Mouse (Mus musculus) gastrocnemius, adult 8-10 months (tissue): ENCODE measurements around the gene Esrrg. TPM values are rescaled to one million over a fixed set of nuclear protein-coding genes. Genes with fewer than 3 reads are reported as not detected.

Experiments
- DNase-seq, 2 experiments: peaks; one replicate each; pipeline ENCODE4 v3.0.0; 2022; ENCODE audit warnings: low spot score in 2 of 2
- total RNA-seq, 4 experiments: library from RNA; stranded (reverse); gene quantifications; 2 replicates each; pipeline ENCODE4 v1.2.4; 2022

The Esrrg gene
- total RNA-seq, 4 experiments from 2014 or later: 15.2 to 29.3 (median 24.2) TPM

- DNase-seq: peak; percentile 16 to 35
Observed at GRCm38 (mm10) chr1:187649871-187650270, 41.3 kb downstream of the Esrrg start.

GRCm38 (mm10) chr1:187650786-187651687, 42.4 kb downstream of the Esrrg start:
- no peak for DNase-seq

- DNase-seq: no peak
Observed at GRCm38 (mm10) chr1:187651688-187652241, 43.2 kb downstream of the Esrrg start.

GRCm38 (mm10) chr1:187652445-187652844, 43.9 kb downstream of the Esrrg start:
- DNase-seq: no peak

GRCm38 (mm10) chr1:187653390-187653789, 44.8 kb downstream of the Esrrg start:
- no peak for DNase-seq

GRCm38 (mm10) chr1:187660963-187661362, 52.4 kb downstream of the Esrrg start:
- no peak for DNase-seq

GRCm38 (mm10) chr1:187662083-187662609, 53.6 kb downstream of the Esrrg start:
- peak; percentile 11 to 12 for DNase-seq

GRCm38 (mm10) chr1:187663376-187663775, 54.8 kb downstream of the Esrrg start:
- no peak for DNase-seq

GRCm38 (mm10) chr1:187664261-187664660, 55.7 kb downstream of the Esrrg start:
- DNase-seq: no peak

GRCm38 (mm10) chr1:187665901-187666600, 57.5 kb downstream of the Esrrg start:
- DNase-seq: no peak

GRCm38 (mm10) chr1:187669746-187670145, 61.2 kb downstream of the Esrrg start:
- DNase-seq: no peak

- DNase-seq: no peak
Observed at GRCm38 (mm10) chr1:187672446-187672845, 63.9 kb downstream of the Esrrg start.

- DNase-seq: no peak
Observed at GRCm38 (mm10) chr1:187674771-187675186, 66.2 kb downstream of the Esrrg start.

GRCm38 (mm10) chr1:187676626-187677025, 68.0 kb downstream of the Esrrg start:
- DNase-seq: no peak

- DNase-seq: no peak
Observed at GRCm38 (mm10) chr1:187679246-187679645, 70.7 kb downstream of the Esrrg start.

- DNase-seq: no peak
Observed at GRCm38 (mm10) chr1:187684519-187684918, 75.9 kb downstream of the Esrrg start.

GRCm38 (mm10) chr1:187691846-187692525, 83.4 kb downstream of the Esrrg start:
- DNase-seq: peak in 1 of 2 experiments; percentile 10

- DNase-seq: no peak
Observed at GRCm38 (mm10) chr1:187694865-187695264, 86.3 kb downstream of the Esrrg start.

GRCm38 (mm10) chr1:187698201-187698600, 89.6 kb downstream of the Esrrg start:
- peak in 1 of 2 experiments; percentile 7 for DNase-seq

GRCm38 (mm10) chr1:187700963-187701362, 92.4 kb downstream of the Esrrg start:
- DNase-seq: no peak

- DNase-seq: no peak
Observed at GRCm38 (mm10) chr1:187704921-187705320, 96.3 kb downstream of the Esrrg start.
